Mouse (Mus musculus) myocyte (in vitro differentiated cells): ENCODE measurements around the gene Cwc22. TPM values are rescaled to one million over a fixed set of nuclear protein-coding genes. Genes with fewer than 3 reads are reported as not detected.

Experiments
- H3K27me3 ChIP-seq: one replicate; pipeline ENCODE4 v1.6.1; 2011; ENCODE audit not compliant: control insufficient read depth, insufficient read depth, insufficient read length
- H3K36me3 ChIP-seq: one replicate; pipeline ENCODE4 v1.6.1; 2011; ENCODE audit not compliant: control insufficient read depth, insufficient read depth
- H3K4me2 ChIP-seq: one replicate; pipeline ENCODE4 v1.6.1; 2011; ENCODE audit warnings: low read depth, control low read depth
- H3K4me3 ChIP-seq: one replicate; pipeline ENCODE4 v1.5.1; 2011; ENCODE audit warnings: mild to moderate bottlenecking, control low read depth, moderate library complexity
- H3K79me2 ChIP-seq: one replicate; pipeline ENCODE4 v1.6.1; 2011; ENCODE audit not compliant: control insufficient read depth, insufficient read depth
- H3ac ChIP-seq: one replicate; pipeline ENCODE4 v1.6.1; 2011; ENCODE audit not compliant: control insufficient read depth, insufficient read length
- CEBPB ChIP-seq: IDR thresholded peaks from 2 replicates; pipeline ENCODE4 v1.6.1; 2011; ENCODE audit warnings: mild to moderate bottlenecking, moderate library complexity; ENCODE audit not compliant: poor library complexity, insufficient read depth, severe bottlenecking
- E2F4 ChIP-seq: IDR thresholded peaks from one replicate; pipeline ENCODE4 v1.6.1; 2011; ENCODE audit warnings: mild to moderate bottlenecking, control low read depth, moderate library complexity; ENCODE audit not compliant: insufficient read depth
- MAX ChIP-seq: IDR thresholded peaks from one replicate; pipeline ENCODE4 v1.6.1; 2011; ENCODE audit warnings: low read depth, mild to moderate bottlenecking, control low read depth
- MYOD1 ChIP-seq, 3 experiments: IDR thresholded peaks; one replicate each; pipeline ENCODE4 v1.6.1; 2011; ENCODE audit warnings: control low read depth in 2 of 3, low read depth in 2 of 3, mild to moderate bottlenecking in 2 of 3, moderate library complexity in 1 of 3; ENCODE audit not compliant: insufficient read length in 2 of 3, control insufficient read depth in 1 of 3
- MYOG ChIP-seq, 3 experiments: IDR thresholded peaks; one replicate each; pipeline ENCODE4 v1.6.1; 2011; ENCODE audit warnings: control low read depth in 2 of 3, low read depth in 2 of 3, mild to moderate bottlenecking in 2 of 3; ENCODE audit not compliant: insufficient read length in 2 of 3, control insufficient read depth in 1 of 3, insufficient read depth in 1 of 3
- POLR2A ChIP-seq: IDR thresholded peaks from one replicate; pipeline ENCODE4 v1.6.1; 2011; ENCODE audit warnings: low read depth, mild to moderate bottlenecking, control low read depth, moderate library complexity; ENCODE audit not compliant: insufficient read length
- POLR2AphosphoS2 ChIP-seq: IDR thresholded peaks from one replicate; pipeline ENCODE4 v1.6.1; 2011; ENCODE audit warnings: low read depth, control low read depth; ENCODE audit not compliant: insufficient read length
- REST ChIP-seq: IDR thresholded peaks from one replicate; pipeline ENCODE4 v1.6.1; 2011; ENCODE audit warnings: mild to moderate bottlenecking, control low read depth, moderate library complexity; ENCODE audit not compliant: insufficient read depth, insufficient read length
- SRF ChIP-seq: IDR thresholded peaks from one replicate; pipeline ENCODE4 v1.6.1; 2011; ENCODE audit warnings: low read depth; ENCODE audit not compliant: control insufficient read depth, insufficient read length
- TCF12 ChIP-seq: IDR thresholded peaks from one replicate; pipeline ENCODE4 v1.6.1; 2011; ENCODE audit warnings: mild to moderate bottlenecking, control low read depth; ENCODE audit not compliant: poor library complexity, insufficient read depth, severe bottlenecking
- TCF3 ChIP-seq: IDR thresholded peaks from one replicate; pipeline ENCODE4 v1.6.1; 2011; ENCODE audit warnings: low read depth, control low read depth; ENCODE audit not compliant: insufficient read length
- USF1 ChIP-seq: IDR thresholded peaks from one replicate; pipeline ENCODE4 v1.6.1; 2011; ENCODE audit warnings: low read depth, mild to moderate bottlenecking, control low read depth, moderate library complexity
- polyA plus RNA-seq: library from polyadenylated mRNA; unstranded; fragments of >200 nt; fragmentation: generic; extraction: Trizol; gene quantifications from one replicate; pipeline ENCODE4 v1.2.1, GENCODE M21; 2012; ENCODE audit warnings: missing spikeins

The Cwc22 gene
- polyA plus RNA-seq, 1 experiment: 8.3 TPM

GRCm38 (mm10) chr2:77872676-77873075 lies 73.5 kb downstream of the Cwc22 start:
- Histone ChIP-seq H3K36me3 (no peaks in the 10 kb centered on the region), H3K4me3 (no peak overlapping the region), H3K27me3 (no peaks in the 10 kb centered on the region), H3K79me2 (no peaks in the 10 kb centered on the region), H3ac (no peak overlapping the region), H3K4me2 (no peak overlapping the region)
- no peak for TF ChIP-seq CEBPB
- TF ChIP-seq POLR2A: no peak
- no peak for TF ChIP-seq MAX
- TF ChIP-seq REST: no peak
- no peak for TF ChIP-seq TCF12
- no peak for TF ChIP-seq E2F4
- TF ChIP-seq SRF: no peak
- no peak for TF ChIP-seq POLR2AphosphoS2
- no peak for TF ChIP-seq MYOD1 (IDR thresholded peaks at IDR 0.05; ENCODE audit: control insufficient read depth in 1 of 3, insufficient read length in 2 of 3, low read depth in 2 of 3)
- no peak for TF ChIP-seq TCF3
- no peak for TF ChIP-seq USF1
- no peak for TF ChIP-seq MYOG (IDR thresholded peaks at IDR 0.05; ENCODE audit: control insufficient read depth in 1 of 3, insufficient read depth in 1 of 3, insufficient read length in 2 of 3, low read depth in 2 of 3)

GRCm38 (mm10) chr2:77871146-77871545 lies 75.0 kb downstream of the Cwc22 start:
- no peaks in the 10 kb centered on the region for H3K27me3 ChIP-seq
- H3K4me3 ChIP-seq: no peak overlapping the region
- H3ac ChIP-seq: no peak overlapping the region
- no peak overlapping the region for H3K4me2 ChIP-seq
- no peaks in the 10 kb centered on the region for H3K79me2 ChIP-seq
- TF ChIP-seq MAX (no peak), E2F4 (no peak), CEBPB (no peak), REST (no peak), TCF3 (no peak), SRF (no peak), POLR2A (no peak), POLR2AphosphoS2 (no peak), MYOG (IDR thresholded peaks at IDR 0.05; ENCODE audit: control insufficient read depth in 1 of 3, insufficient read depth in 1 of 3, insufficient read length in 2 of 3, low read depth in 2 of 3) (no peak)
- no peaks in the 10 kb centered on the region for H3K36me3 ChIP-seq

DNA sequence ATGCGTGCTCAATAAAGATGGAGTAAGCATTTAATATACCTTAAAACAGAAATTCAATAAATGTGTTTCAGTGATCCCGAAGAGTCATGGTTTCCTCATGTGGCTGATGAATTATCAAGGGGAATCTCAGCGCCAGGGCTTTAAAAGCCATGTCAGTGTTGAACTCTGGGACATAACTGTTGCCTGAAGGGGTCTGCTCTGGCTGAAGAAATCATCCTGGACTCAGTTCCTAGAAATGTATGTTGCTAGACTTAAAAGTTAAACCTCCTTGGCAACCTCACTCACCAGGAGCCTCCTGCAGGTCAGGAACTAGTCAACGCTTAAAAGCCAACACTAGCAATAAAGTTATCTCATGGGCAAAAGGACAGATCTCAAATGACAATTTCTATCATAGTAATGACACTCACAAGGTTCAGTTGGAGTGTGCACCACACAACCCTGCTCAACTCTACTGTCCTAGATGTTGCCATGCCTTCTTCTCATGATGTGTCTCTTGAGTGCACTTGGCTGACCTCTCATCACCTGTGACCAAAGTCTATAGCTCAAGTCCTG lies 76.4 kb downstream of the Cwc22 start:
- Histone ChIP-seq H3K27me3 (no peaks in the 10 kb centered on the region), H3K4me2 (no peak overlapping the region), H3K79me2 (no peaks in the 10 kb centered on the region), H3K36me3 (no peaks in the 10 kb centered on the region), H3ac (no peak overlapping the region), H3K4me3 (no peak overlapping the region)
- TF ChIP-seq REST: no peak
- no peak for TF ChIP-seq MYOG (IDR thresholded peaks at IDR 0.05; ENCODE audit: control insufficient read depth in 1 of 3, insufficient read depth in 1 of 3, insufficient read length in 2 of 3, low read depth in 2 of 3)
- TF ChIP-seq E2F4: no peak

DNA sequence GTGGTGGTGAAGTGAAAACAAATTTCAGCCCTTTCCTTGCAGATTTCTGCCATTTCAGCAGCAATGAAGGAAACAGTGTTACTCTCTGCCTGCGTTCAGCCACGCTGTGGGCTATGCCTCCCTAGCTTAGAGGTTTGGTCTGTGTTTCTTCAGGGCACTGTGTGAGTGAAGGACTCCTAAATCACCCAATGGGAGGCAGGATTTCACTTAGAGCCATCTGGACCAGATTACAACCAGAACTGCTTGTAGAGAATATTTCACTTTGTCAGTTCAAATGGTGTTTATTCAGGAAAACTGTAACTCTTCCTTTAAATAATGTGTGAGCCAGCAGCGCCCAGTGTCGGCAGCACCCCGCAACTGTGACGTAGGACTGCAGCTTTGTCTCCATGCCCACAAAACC lies 82.2 kb downstream of the Cwc22 start:
- no peak overlapping the region for H3K4me2 ChIP-seq
- H3K27me3 ChIP-seq: no peaks in the 10 kb centered on the region
- H3K36me3 ChIP-seq: no peaks in the 10 kb centered on the region
- no peak overlapping the region for H3K4me3 ChIP-seq
- no peaks in the 10 kb centered on the region for H3K79me2 ChIP-seq
- TF ChIP-seq MYOG (IDR thresholded peaks at IDR 0.05; ENCODE audit: control insufficient read depth in 1 of 3, insufficient read depth in 1 of 3, insufficient read length in 2 of 3, low read depth in 2 of 3): no peak
- no peak for TF ChIP-seq TCF12
- TF ChIP-seq CEBPB: no peak
- TF ChIP-seq TCF3: no peak
- TF ChIP-seq REST: no peak
- TF ChIP-seq E2F4: no peak
- no peak for TF ChIP-seq MYOD1 (IDR thresholded peaks at IDR 0.05; ENCODE audit: control insufficient read depth in 1 of 3, insufficient read length in 2 of 3, low read depth in 2 of 3)
- no peak for TF ChIP-seq SRF
- no peak for TF ChIP-seq POLR2A
- TF ChIP-seq USF1: no peak
- no peak for TF ChIP-seq POLR2AphosphoS2
- no peak for TF ChIP-seq MAX
- H3ac ChIP-seq: no peak overlapping the region

- no peaks in the 10 kb centered on the region for H3K27me3 ChIP-seq
- H3K4me3 ChIP-seq: no peak overlapping the region
- TF ChIP-seq MAX (no peak), USF1 (no peak)
- H3K4me2 ChIP-seq: no peak overlapping the region
- no peaks in the 10 kb centered on the region for H3K36me3 ChIP-seq
- H3ac ChIP-seq: no peak overlapping the region
- no peaks in the 10 kb centered on the region for H3K79me2 ChIP-seq
These were observed 82.7 kb downstream of the Cwc22 start for GRCm38 (mm10) chr2:77863522-77863921.
